Mouse (Mus musculus) embryonic fibroblast, embryonic 13.5 days (primary cell): ENCODE measurements around the gene Ankrd11. TPM values are rescaled to one million over a fixed set of nuclear protein-coding genes. Genes with fewer than 3 reads are reported as not detected.

ENCODE experiments used
- H3K27ac ChIP-seq: 2 replicates; pipeline ENCODE4 v1.5.1; 2012; ENCODE audit warnings: low read length, control low read depth, inconsistent platforms; ENCODE audit not compliant: insufficient read depth
- H3K4me1 ChIP-seq: 2 replicates; pipeline ENCODE4 v1.6.1; 2011; ENCODE audit warnings: low read length; ENCODE audit not compliant: control insufficient read depth, insufficient read depth
- H3K4me3 ChIP-seq: 2 replicates; pipeline ENCODE4 v1.5.1; 2011; ENCODE audit warnings: mild to moderate bottlenecking, control low read depth, low read length; ENCODE audit not compliant: insufficient read depth
- CTCF ChIP-seq: IDR thresholded peaks from 2 replicates; pipeline ENCODE4 v1.5.1; 2011; ENCODE audit warnings: mild to moderate bottlenecking, control low read depth, low read length, moderate library complexity, borderline replicate concordance; ENCODE audit not compliant: insufficient read depth
- POLR2A ChIP-seq: IDR thresholded peaks from 2 replicates; pipeline ENCODE4 v1.6.1; 2011; ENCODE audit warnings: low read depth, mild to moderate bottlenecking, control low read depth, low read length, moderate library complexity
- polyA plus RNA-seq: library from polyadenylated mRNA; stranded (reverse); fragments of >200 nt; gene quantifications from 2 replicates; pipeline ENCODE4 v1.2.4, GENCODE M21; 2011; ENCODE audit warnings: low read depth; ENCODE audit not compliant: missing spikeins, insufficient read length

The Ankrd11 gene
- polyA plus RNA-seq, 1 experiment = 83.5 TPM

DNA sequence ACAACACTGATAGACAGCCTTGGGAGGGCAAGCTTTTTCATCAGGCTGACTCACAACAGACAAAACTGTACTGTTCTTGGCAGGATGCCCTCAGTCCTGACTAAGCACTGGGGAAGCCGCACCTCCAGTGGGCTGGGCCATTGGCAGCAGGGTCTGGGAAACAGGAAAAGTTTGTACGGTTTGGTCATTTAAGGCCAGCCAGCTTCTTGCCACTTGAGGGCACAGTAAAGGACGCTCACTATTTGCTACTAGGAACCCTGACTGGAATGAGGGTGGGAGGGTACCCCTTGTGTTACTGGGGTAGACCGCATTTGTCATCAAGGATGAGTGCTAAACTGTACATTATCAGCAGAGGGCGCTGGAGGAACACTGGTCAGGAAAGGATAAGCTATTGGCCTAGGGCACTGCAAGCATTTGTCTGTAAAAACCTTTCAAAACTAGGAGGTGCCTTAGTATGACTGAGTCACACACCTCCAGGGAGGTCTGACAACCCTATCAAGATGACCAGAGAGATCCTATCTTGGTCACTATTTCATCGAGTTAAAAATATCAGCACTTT lies 135.5 kb downstream of the Ankrd11 start:
- H3K27ac ChIP-seq = peak overlapping the region; percentile 42
- TF ChIP-seq POLR2A = no peak
- peak; percentile 42; the same call in 1 of the 2 replicates for TF ChIP-seq CTCF

DNA sequence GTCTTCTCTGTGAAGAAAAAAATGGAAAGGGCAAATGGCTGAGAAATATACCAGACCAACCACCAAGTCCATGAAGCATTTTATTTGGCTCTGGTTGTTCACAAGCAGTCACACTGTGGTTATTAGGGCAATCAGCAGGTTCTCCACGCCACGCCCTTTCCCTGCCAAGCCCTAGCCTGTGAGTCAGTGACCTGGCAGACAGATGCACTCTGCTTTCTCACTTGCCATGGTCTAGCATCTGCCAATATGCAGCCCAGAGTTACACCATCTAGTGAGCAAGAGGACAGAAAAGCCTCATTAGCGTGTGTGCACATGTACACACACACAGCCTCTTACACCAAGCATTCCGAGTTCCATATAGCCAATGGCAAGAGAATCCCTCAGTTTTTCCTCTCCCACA lies 136.7 kb downstream of the Ankrd11 start:
- Histone ChIP-seq H3K4me3 (no peak overlapping the region), H3K4me1 (peaks cover 22% of the 10 kb centered on the region), H3K27ac (peak overlapping the region; percentile 43)
- TF ChIP-seq POLR2A (no peak), CTCF (no peak)

More for the DNA sequence above, 135.5 kb downstream of the Ankrd11 start:
- Histone ChIP-seq H3K4me3 (no peak overlapping the region), H3K4me1 (peaks cover 22% of the 10 kb centered on the region)

DNA sequence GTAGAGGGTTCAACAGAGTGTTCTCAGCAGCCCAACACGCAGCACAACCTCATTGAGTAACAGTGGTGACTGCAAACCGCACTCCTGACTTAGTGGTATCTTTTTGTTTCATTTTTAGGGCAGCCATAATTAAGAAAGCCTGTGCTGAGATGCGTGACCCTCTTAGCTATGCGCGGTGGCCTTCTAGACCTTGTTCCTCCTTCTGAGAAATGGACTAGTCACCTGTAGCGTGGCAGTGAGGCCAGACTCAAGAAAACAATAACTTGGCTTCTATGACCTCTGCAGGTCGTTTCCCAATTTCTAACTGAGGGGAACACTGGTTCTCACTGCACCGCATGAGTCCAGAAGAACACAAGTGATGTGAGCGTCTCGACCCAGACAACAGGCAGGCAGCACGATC lies 137.6 kb downstream of the Ankrd11 start:
- Histone ChIP-seq H3K4me1 (peaks cover 22% of the 10 kb centered on the region), H3K27ac (0 out of 2 replicates have a peak overlapping the region, but pooled peaks have one; percentile 5), H3K4me3 (no peak overlapping the region)
- TF ChIP-seq POLR2A (no peak), CTCF (no peak)

DNA sequence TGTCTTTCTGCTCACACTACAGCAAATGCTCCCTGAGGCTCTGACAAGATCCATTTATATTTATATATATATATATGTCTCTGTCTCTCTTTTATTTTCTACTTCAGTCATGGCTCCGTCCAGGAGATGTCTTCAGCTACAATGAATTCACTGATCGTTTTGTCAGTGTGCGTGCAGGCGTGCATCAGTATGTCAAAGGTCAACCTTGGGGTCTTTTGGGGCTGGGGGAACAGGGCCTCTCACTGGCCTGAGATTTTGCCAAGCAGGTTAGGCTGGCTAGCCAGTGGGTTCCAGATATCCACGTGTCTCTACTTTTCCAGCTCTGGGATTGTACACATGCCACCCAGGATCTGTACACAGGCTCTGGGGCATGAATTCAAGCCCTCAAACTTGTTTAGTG lies 139.1 kb downstream of the Ankrd11 start:
- Histone ChIP-seq H3K4me1 (peaks cover 21% of the 10 kb centered on the region), H3K27ac (no peak overlapping the region), H3K4me3 (no peak overlapping the region)
- TF ChIP-seq CTCF (no peak), POLR2A (no peak)

DNA sequence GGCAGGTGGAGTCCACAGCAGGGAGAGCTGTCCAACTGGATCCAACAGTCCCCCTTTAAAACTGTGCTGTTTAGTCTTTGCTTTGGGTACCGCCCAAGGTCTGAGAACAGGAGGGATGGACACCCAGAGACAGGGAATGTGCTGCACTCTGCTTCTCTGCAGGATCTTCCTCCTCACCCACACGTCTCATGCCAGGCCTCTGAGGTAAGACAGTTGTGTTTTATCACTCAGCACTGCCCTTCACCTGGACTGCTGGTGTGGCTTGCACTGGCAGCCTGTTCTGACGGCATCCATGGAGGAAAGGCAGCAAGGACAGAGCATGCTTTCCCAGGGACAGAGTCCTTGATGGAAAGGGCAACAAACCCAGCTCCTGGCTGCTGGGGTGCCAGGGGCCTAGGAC lies 139.5 kb downstream of the Ankrd11 start:
- TF ChIP-seq CTCF (no peak), POLR2A (no peak)
- H3K4me3 ChIP-seq = no peak overlapping the region
- no peak overlapping the region for H3K27ac ChIP-seq
- H3K4me1 ChIP-seq = peaks cover 18% of the 10 kb centered on the region

DNA sequence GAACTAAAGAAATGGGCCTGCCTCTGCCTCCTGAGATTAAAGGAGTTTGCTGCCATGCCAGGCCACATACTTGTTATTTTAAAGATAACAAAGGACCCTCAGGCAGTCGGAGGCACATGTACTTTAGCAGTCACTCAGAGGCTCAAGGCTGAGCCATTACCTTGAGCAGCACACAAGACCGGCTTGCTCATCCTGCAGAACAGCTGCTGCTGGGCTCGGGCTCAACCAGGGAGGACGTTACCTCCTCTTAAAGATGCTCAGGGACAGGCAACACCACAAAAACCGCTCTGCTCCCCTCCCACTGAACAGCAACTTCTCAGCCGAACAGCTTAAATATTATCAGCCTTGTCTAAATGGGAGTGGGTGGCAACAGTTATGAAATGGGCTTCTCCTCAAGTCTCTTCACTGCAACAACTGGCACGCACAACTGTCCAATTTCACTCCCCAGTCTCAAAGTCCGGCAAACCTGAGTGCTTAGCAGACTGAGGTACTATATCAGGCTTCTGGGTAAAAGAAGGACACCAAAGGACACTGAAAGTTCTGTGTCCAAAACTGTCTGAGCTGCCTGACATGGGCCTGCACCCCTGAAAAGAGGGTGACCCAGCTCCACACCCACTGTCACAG lies 140.1 kb downstream of the Ankrd11 start:
- Histone ChIP-seq H3K4me3 (no peak overlapping the region), H3K4me1 (peaks cover 15% of the 10 kb centered on the region), H3K27ac (no peak overlapping the region)
- TF ChIP-seq CTCF (no peak), POLR2A (no peak)

DNA sequence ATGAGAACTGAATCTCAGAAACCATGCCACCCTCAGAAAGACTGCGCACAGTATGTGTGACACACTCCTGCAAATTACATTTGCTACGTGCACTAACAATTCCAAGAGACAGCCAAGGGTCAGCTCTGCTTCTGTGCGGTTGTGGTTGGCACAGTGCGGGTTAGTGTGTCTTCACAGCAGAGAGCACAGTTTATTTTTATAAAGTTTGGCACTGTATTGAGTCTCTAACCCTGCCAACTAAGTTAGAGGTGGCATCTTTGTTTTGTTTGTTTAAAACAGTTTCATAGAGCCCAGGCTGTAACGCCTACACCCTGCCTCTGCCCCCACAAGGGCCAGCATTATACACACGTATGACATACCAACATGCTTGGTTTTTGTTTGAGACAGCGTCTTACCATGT lies 140.6 kb downstream of the Ankrd11 start:
- Histone ChIP-seq H3K4me3 (no peak overlapping the region), H3K27ac (no peak overlapping the region), H3K4me1 (peaks cover 14% of the 10 kb centered on the region)
- TF ChIP-seq CTCF (no peak), POLR2A (no peak)

DNA sequence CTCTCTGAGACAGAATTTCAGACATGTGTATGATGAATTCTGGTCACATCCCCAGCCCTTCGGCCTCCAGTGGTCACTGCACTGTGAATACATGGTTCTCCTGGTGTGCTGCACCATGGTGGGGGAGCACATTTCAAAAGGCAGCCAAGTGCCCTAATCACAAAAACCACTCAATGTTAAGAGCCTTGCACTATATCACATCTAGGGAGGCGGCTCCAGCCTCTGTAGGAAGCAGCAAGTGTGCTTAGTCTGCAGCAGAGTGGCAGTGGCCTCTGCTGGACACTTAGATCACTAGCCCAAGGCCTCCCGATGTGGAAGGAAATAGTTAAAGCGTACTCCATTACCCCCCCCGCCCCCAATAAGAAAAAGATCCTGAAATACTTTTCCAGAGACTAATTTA lies 143.0 kb downstream of the Ankrd11 start:
- Histone ChIP-seq H3K4me1 (no peaks in the 10 kb centered on the region), H3K4me3 (no peak overlapping the region), H3K27ac (no peak overlapping the region)
- TF ChIP-seq CTCF (no peak), POLR2A (no peak)

DNA sequence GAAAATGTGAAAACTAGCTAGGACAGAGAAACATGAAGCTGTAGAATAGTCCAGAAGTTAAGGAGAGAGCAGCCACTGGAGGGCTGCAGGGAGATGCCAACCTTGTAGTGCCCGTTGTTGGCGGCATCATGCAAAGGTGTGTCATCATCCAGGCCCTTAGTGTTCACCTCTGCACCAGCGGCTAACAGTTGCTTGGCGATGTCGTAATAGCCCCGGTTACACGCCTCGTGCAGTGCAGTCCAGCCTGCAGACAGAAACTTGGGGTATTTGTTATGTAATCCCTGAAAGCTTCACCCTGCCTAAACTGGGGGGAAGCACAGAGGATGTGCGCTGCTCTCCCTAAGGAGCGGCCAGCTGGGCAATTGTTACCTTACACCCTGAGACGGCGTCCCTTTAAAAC lies 143.6 kb downstream of the Ankrd11 start:
- TF ChIP-seq POLR2A = no peak
- no peak for TF ChIP-seq CTCF
- Histone ChIP-seq H3K4me1 (no peaks in the 10 kb centered on the region), H3K4me3 (no peak overlapping the region), H3K27ac (no peak overlapping the region)

DNA sequence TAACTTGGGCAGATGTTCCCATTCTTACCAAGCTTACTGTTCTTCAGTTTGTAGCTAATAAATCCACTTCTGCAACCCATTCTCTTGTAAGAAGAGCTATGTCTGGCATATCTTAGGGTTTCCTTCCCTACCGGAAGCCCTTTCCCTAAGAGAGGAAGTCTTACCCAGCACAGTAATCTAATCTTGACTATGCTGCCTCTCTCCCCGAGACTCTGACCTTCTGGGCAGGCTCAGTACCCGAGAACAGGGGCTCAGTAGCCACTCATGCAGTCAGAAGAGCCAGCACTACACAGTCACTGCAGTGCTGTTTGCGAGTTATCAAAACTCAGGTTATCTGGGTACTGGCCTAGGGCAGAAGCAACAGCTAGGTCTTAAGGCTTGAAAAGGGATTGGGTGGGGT lies 144.1 kb downstream of the Ankrd11 start:
- TF ChIP-seq POLR2A = no peak
- TF ChIP-seq CTCF = no peak
- Histone ChIP-seq H3K4me1 (no peaks in the 10 kb centered on the region), H3K27ac (no peak overlapping the region), H3K4me3 (no peak overlapping the region)

DNA sequence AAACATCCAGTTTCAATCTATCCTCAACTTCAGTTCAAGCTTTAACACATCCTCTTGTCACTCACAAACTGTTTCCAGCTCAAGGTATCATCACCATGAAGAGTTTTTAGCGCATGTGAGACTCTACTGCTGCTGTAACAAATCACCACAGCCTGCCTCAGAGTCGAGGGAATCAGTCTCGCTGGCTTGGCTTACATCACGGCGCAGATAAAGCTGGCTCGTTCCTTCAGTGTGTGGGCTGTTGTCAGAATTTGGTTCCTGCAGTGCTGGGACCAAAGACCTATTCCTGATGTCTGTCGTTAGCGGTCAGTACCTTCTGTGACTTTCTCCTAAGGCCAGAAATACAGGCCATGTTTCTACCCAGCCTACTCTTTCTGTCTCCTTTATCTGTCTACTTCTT lies 144.9 kb downstream of the Ankrd11 start:
- Histone ChIP-seq H3K4me3 (no peak overlapping the region), H3K27ac (no peak overlapping the region), H3K4me1 (no peaks in the 10 kb centered on the region)
- no peak for TF ChIP-seq CTCF
- TF ChIP-seq POLR2A = no peak

DNA sequence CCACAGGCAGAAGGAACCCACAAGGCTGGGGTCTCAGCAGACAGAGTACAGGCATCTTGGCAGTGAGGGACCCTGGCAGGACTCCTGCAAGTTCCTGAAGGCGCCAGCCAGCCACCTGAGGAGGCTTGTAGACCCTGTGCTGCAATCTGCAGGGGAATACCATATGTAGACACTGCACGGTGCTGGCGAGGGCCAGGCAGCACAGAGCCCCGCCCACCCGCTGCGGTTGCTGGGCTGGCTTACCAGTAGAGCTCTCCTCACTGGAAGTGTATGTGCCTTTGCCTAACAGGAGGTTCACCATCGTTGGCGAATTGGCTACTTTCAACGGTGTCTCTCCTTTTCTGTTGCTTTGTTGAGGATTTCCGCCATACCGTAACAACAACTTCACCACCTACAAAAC lies 145.8 kb downstream of the Ankrd11 start:
- Histone ChIP-seq H3K4me3 (no peak overlapping the region), H3K27ac (no peak overlapping the region), H3K4me1 (no peaks in the 10 kb centered on the region)
- no peak for TF ChIP-seq CTCF
- TF ChIP-seq POLR2A = no peak
